Mouse (Mus musculus) limb, embryonic 14.5 days (tissue): ENCODE data around the gene Gapdh. TPM values are rescaled to one million over a fixed set of nuclear protein-coding genes. Genes with fewer than 3 reads are reported as not detected.

Experiments
- ATAC-seq: fragments of 200-750 bp; cut with Nextera tagmentation; 2 replicates; pipeline ENCODE4 v1.8.0; 2017; ENCODE audit warnings: low read depth, moderate number of reproducible peaks, moderate TSS enrichment; ENCODE audit not compliant: low FRiP score
- DNase-seq: peaks from one replicate; pipeline ENCODE4 v3.0.0-alpha.2; 2015; ENCODE audit warnings: low spot score
- H3K27ac ChIP-seq: fragments of 300-500 bp; sonication (generic); replicated peaks from 2 replicates; pipeline ENCODE4 v1.5.1; 2014; ENCODE audit warnings: low read depth, mild to moderate bottlenecking, low read length, moderate library complexity, mixed read lengths
- H3K27me3 ChIP-seq: fragments of 300-500 bp; sonication (generic); 2 replicates; pipeline ENCODE4 v1.6.1; 2014; ENCODE audit warnings: low read length, mixed read lengths; ENCODE audit not compliant: control insufficient read depth, insufficient read depth
- H3K36me3 ChIP-seq: fragments of 300-500 bp; sonication (generic); 2 replicates; pipeline ENCODE4 v1.6.1; 2014; ENCODE audit warnings: mild to moderate bottlenecking, low read length, moderate library complexity, mixed read lengths; ENCODE audit not compliant: control insufficient read depth, insufficient read depth
- H3K4me1 ChIP-seq: fragments of 300-500 bp; sonication (generic); 2 replicates; pipeline ENCODE4 v1.6.1; 2014; ENCODE audit warnings: antibody characterized with exemption, low read length, mixed read lengths; ENCODE audit not compliant: control insufficient read depth, insufficient read depth
- H3K4me2 ChIP-seq: fragments of 300-500 bp; sonication (generic); replicated peaks from 2 replicates; pipeline ENCODE4 v1.6.1; 2014; ENCODE audit warnings: low read depth, mild to moderate bottlenecking, low read length, moderate library complexity; ENCODE audit not compliant: severe bottlenecking
- H3K4me3 ChIP-seq: fragments of 300-500 bp; sonication (generic); replicated peaks from 2 replicates; pipeline ENCODE4 v1.5.1; 2014; ENCODE audit warnings: low read length
- H3K9ac ChIP-seq: fragments of 300-500 bp; sonication (generic); 2 replicates; pipeline ENCODE4 v1.6.1; 2014; ENCODE audit warnings: mild to moderate bottlenecking, low read depth, low read length, moderate library complexity; ENCODE audit not compliant: severe bottlenecking
- H3K9me3 ChIP-seq: fragments of 300-500 bp; sonication (generic); 2 replicates; pipeline ENCODE4 v1.6.1; 2016; ENCODE audit warnings: low read length; ENCODE audit not compliant: control insufficient read depth
- POLR2A ChIP-seq: fragments of 200-500 bp; IDR thresholded peaks from 2 replicates; pipeline ENCODE4 v1.8.0; 2012; ENCODE audit warnings: inconsistent platforms, mild to moderate bottlenecking, moderate library complexity, borderline replicate concordance; ENCODE audit not compliant: insufficient read depth, insufficient read length; ENCODE audit errors: extremely low read depth
- WGBS: fragments of 180-500 bp; shearing (Covaris S2); extraction: QIAGEN DNeasy Blood & Tissue Kit; methylation state at CpG from one replicate; pipeline ENCODE4 v1.1.7; 2014; 5-methylcytosine and 5-hydroxymethylcytosine counted together
- polyA plus RNA-seq, 2 experiments: library from polyadenylated mRNA; depleted of rRNA in 1 of 2; stranded (reverse) in 1 of 2; unstranded in 1 of 2; fragments of >200 nt; fragmentation: Nextera tagmentation in 1 of 2; extraction: Ambion mirVana in 1 of 2; gene quantifications; 2 replicates each; pipeline versions ENCODE4 v1.2.1 to v1.2.3; 2012 to 2014

Gene Gapdh
- polyA plus RNA-seq, 2 experiments = 1,691 to 3,758 TPM

GRCm38 (mm10) chr6:125210436-125210835, 44.2 kb upstream of the Gapdh start:
- H3K9ac ChIP-seq = no peak overlapping the region
- no peak for DNase-seq
- H3K4me2 ChIP-seq = no peak overlapping the region
- TF ChIP-seq POLR2A = no peak
- H3K9me3 ChIP-seq = no peaks in the 10 kb centered on the region
- 83% methylated on average over 1 of the region's 1 CpGs for WGBS
- no peak overlapping the region for H3K27ac ChIP-seq
- H3K4me3 ChIP-seq = no peak overlapping the region
- H3K36me3 ChIP-seq = no peaks in the 10 kb centered on the region
- H3K27me3 ChIP-seq = no peaks in the 10 kb centered on the region
- ATAC-seq = no peak
- no peaks in the 10 kb centered on the region for H3K4me1 ChIP-seq

- DNase-seq (no peak), ATAC-seq (no peak)
- Histone ChIP-seq H3K9ac (no peak overlapping the region), H3K9me3 (no peaks in the 10 kb centered on the region), H3K4me3 (no peak overlapping the region), H3K4me1 (peaks cover 8% of the 10 kb centered on the region), H3K27me3 (no peaks in the 10 kb centered on the region), H3K27ac (no peak overlapping the region), H3K36me3 (peaks cover 27% of the 10 kb centered on the region), H3K4me2 (no peak overlapping the region)
- no peak for TF ChIP-seq POLR2A
- 74% methylated on average over 5 of the region's 5 CpGs for WGBS
Observed at GRCm38 (mm10) chr6:125197166-125197565, 30.9 kb upstream of the Gapdh start.

- 58% methylated on average over 3 of the region's 3 CpGs for WGBS
- Histone ChIP-seq H3K4me3 (no peak overlapping the region), H3K36me3 (peaks cover 27% of the 10 kb centered on the region), H3K4me1 (peaks cover 8% of the 10 kb centered on the region), H3K27me3 (no peaks in the 10 kb centered on the region), H3K27ac (no peak overlapping the region), H3K9me3 (no peaks in the 10 kb centered on the region), H3K4me2 (no peak overlapping the region), H3K9ac (no peak overlapping the region)
- no peak for ATAC-seq
- DNase-seq = no peak
- no peak for TF ChIP-seq POLR2A
Observed at GRCm38 (mm10) chr6:125196301-125196700, 30.0 kb upstream of the Gapdh start.

GRCm38 (mm10) chr6:125195541-125196075, 29.3 kb upstream of the Gapdh start:
- Histone ChIP-seq H3K4me3 (no peak overlapping the region), H3K27ac (no peak overlapping the region), H3K27me3 (no peaks in the 10 kb centered on the region), H3K4me1 (peaks cover 8% of the 10 kb centered on the region), H3K36me3 (peaks cover 27% of the 10 kb centered on the region), H3K9me3 (no peaks in the 10 kb centered on the region), H3K4me2 (no peak overlapping the region), H3K9ac (no peak overlapping the region)
- ATAC-seq = no peak
- 39% methylated on average over 1 of the region's 1 CpGs for WGBS
- DNase-seq = no peak
- no peak for TF ChIP-seq POLR2A

- H3K27me3 ChIP-seq = no peaks in the 10 kb centered on the region
- WGBS = 71% methylated on average over 7 of the region's 7 CpGs
- H3K9ac ChIP-seq = no peak overlapping the region
- H3K36me3 ChIP-seq = peaks cover 41% of the 10 kb centered on the region
- no peak overlapping the region for H3K4me2 ChIP-seq
- TF ChIP-seq POLR2A = no peak
- DNase-seq (no peak), ATAC-seq (no peak)
- H3K4me3 ChIP-seq = no peak overlapping the region
- peaks cover 8% of the 10 kb centered on the region for H3K4me1 ChIP-seq
- no peak overlapping the region for H3K27ac ChIP-seq
- H3K9me3 ChIP-seq = no peaks in the 10 kb centered on the region
Observed at GRCm38 (mm10) chr6:125193390-125193789, 27.1 kb upstream of the Gapdh start.

GRCm38 (mm10) chr6:125192841-125193240, 26.6 kb upstream of the Gapdh start:
- Histone ChIP-seq H3K27me3 (no peaks in the 10 kb centered on the region), H3K36me3 (peaks cover 46% of the 10 kb centered on the region), H3K4me2 (peak overlapping the region; percentile 65), H3K4me3 (peak overlapping the region; percentile 61), H3K9me3 (no peaks in the 10 kb centered on the region), H3K9ac (peak overlapping the region; percentile 70), H3K4me1 (peaks cover 8% of the 10 kb centered on the region), H3K27ac (no peak overlapping the region)
- WGBS = 43% methylated on average over 5 of the region's 5 CpGs
- TF ChIP-seq POLR2A = no peak
- no peak for ATAC-seq
- no peak for DNase-seq
